Mouse (Mus musculus): Measurements from ENCODE around the gene Vmn2r72. TPM values are rescaled to one million over a fixed set of nuclear protein-coding genes. Genes with fewer than 3 reads are reported as not detected.

Vmn2r72 gene
- polyA plus RNA-seq (2015; fragmentation: Nextera tagmentation; extraction: Ambion mirVana): not detected in 2 replicates

DNA sequence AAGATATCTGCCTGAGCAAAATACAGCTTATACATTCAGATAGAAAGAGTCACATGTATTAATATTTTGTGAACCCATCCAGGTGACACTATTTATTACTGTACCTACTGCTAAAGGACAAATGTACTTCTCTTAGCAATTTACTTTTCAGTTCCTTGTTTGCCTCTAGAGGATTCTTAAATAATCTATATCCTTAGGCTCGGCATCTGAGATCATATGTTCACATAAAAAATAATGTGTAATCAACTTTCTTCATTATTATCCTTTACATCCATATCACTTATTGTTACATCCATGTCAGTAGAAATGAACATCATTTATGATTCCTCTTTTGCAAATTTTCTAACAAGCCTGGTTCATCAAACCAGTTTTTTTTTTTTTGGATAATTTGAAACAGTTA, at the start of gene Vmn2r72:
TSS of gene Vmn2r72 (minus strand) at position 101 of the 400 bp plus-strand sequence.
- no peak for DNase-seq (ENCODE audit: low spot score)

Other genes with a start within 250 kb of the Vmn2r72 start
- not detected in 2 replicates for gene Vmn2r71, start 192.0 kb downstream of the Vmn2r72 start, polyA plus RNA-seq (2015; fragmentation: Nextera tagmentation; extraction: Ambion mirVana)
- gene Vmn2r70, start 185.9 kb downstream of the Vmn2r72 start, polyA plus RNA-seq (2015; fragmentation: Nextera tagmentation; extraction: Ambion mirVana): not detected in 2 replicates
- not detected in 2 replicates for gene Vmn2r73, start 121.2 kb upstream of the Vmn2r72 start, polyA plus RNA-seq (2015; fragmentation: Nextera tagmentation; extraction: Ambion mirVana)
- gene Vmn2r74, start 206.5 kb upstream of the Vmn2r72 start, polyA plus RNA-seq (2015; fragmentation: Nextera tagmentation; extraction: Ambion mirVana): not detected in 2 replicates